Mouse (Mus musculus) liver, adult 2 months (tissue): ENCODE results near the gene Phgdh.

Experiments used
- CTCF ChIP-seq: fragments of 200-500 bp; IDR thresholded peaks from 2 replicates; pipeline ENCODE4 v1.5.1; 2011; ENCODE audit warnings: low read depth, low read length, control low read depth
- POLR2A ChIP-seq: fragments of 200-500 bp; IDR thresholded peaks from 2 replicates; pipeline ENCODE4 v1.6.1; 2011; ENCODE audit warnings: low read length, control low read depth; ENCODE audit not compliant: insufficient read depth; ENCODE audit errors: extremely low read depth

- TF ChIP-seq POLR2A (no peak), CTCF (no peak)
Measured at GRCm38 (mm10) chr3:98356026-98356365, 16.2 kb upstream of the Phgdh start.
